ENCODE assay signal across 7 mouse cellular contexts in the genomic region with DNA sequence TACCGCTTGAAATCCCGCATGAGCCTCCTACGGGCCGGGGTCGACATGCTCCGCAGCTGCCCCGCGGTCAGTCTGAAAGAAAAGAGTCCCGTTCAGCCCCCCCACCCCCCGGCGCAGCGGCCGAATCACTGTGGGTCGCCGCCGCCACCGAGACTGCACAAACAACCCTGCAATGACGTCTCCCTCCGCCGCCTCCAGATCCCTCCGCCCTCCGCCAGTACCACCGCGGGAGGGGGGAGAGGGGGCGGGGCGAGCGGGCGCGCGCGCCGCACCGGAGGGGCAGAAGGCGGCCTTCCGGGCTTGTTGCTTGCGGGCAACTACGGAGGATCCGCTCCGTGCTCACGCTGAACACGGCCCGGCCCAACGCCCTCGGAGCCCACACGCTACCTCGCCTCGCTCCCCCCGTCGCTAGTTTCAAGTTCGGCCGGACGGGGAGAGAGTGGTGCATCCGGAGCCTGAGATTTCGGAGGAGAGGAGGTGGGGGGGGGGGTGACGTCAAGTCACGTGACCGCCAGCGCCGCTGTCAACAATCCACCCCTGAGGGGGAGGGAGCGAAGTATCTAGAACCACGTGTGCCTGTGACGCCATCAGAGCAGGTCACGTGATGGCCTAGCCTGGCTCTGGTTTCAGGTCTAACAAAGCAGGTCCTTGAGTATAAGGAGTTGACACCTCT. TPM values are rescaled to one million over a fixed set of nuclear protein-coding genes. Genes with fewer than 3 reads are reported as not detected.
DNase-seq lines count a peak whose midpoint lies in the region; ATAC-seq lines count a peak whose summit lies in the region.

A gene (minus strand): TSS at position 473 of the 673 bp plus-strand sequence.

- WGBS in intestine, embryonic 15.5 days, result under 1% methylated on average over 59 of the region's 63 CpGs
- under 1% methylated on average over 63 of the region's 63 CpGs for whole genome bisulfite sequencing in midbrain, embryonic 10.5 days

- H3K9ac ChIP-seq in intestine, embryonic 15.5 days, result peak within 1 kb of the TSS; percentile 95

- peak within 1 kb of the TSS; percentile 96 for H3K27ac ChIP-seq in intestine, embryonic 15.5 days
- peak within 1 kb of the TSS; percentile 98 for H3K27ac ChIP-seq in midbrain, embryonic 10.5 days (replicated peaks)

- H3K4me1 ChIP-seq in intestine, embryonic 15.5 days (replicated peaks), result peaks cover 15% of the 10 kb centered on the region
- peaks cover 53% of the 10 kb centered on the region for H3K4me1 ChIP-seq in midbrain, embryonic 10.5 days

- no peaks in the 10 kb centered on the region for H3K9me3 ChIP-seq in intestine, embryonic 15.5 days
- no peaks in the 10 kb centered on the region for H3K9me3 ChIP-seq in midbrain, embryonic 10.5 days (replicated peaks)

- H3K4me3 ChIP-seq in intestine, embryonic 15.5 days (replicated peaks), result peak within 1 kb of the TSS; percentile 97
- peak within 1 kb of the TSS; percentile 98 for H3K4me3 ChIP-seq in midbrain, embryonic 10.5 days

- peak; percentile 96 for DNase-seq in adrenal gland, adult 2 months
- peak; percentile 97 for DNase-seq in embryo, embryonic 11.5 days (ENCODE audit: low read depth, low spot score)
- DNase-seq in gastrocnemius, postnatal 36 days, result peak; percentile 92
- peak; percentile 96 to 99 for DNase-seq in left cerebral cortex, postnatal 25 days (ENCODE audit: low spot score in 2 of 2)
- peak; percentile 97 for DNase-seq in midbrain, embryonic 10.5 days (ENCODE audit: low spot score)
- DNase-seq in right cerebral cortex, postnatal 4 days, result peak; percentile 97

- peak; percentile 82 for ATAC-seq in intestine, embryonic 15.5 days

- peak within 1 kb of the TSS; percentile 75 for H3K4me2 ChIP-seq in intestine, embryonic 15.5 days (replicated peaks)

- no peaks in the 10 kb centered on the region for H3K27me3 ChIP-seq in intestine, embryonic 15.5 days (replicated peaks)
- H3K27me3 ChIP-seq in midbrain, embryonic 10.5 days (ENCODE audit: low read depth, poor library complexity, severe bottlenecking), result no peaks in the 10 kb centered on the region

- intact Hi-C loops in gastrocnemius, postnatal 36 days (cut with DNase I), result loop anchor here (5.0 kb wide), 2 partner anchors 97 to 143 kb away; a partner anchor contains a TSS
- intact Hi-C loops in left cerebral cortex, postnatal 25 days (cut with DNase I), result loop anchor here (1.0 to 5.0 kb wide), 3 partner anchors 33 to 144 kb away; a partner anchor contains a TSS

- peaks cover 16% of the 10 kb centered on the region for H3K36me3 ChIP-seq in intestine, embryonic 15.5 days
- H3K36me3 ChIP-seq in midbrain, embryonic 10.5 days, result peaks cover 27% of the 10 kb centered on the region

RNA-seq across cellular contexts. Expression of the gene that starts here (rescaled TPM):
- total RNA-seq in adrenal gland, adult 2 months (2021), result 100 to 1,000 TPM; 133 to 196 TPM
- polyA plus RNA-seq in adrenal gland, adult 2 months (2012; rRNA removed), result 30.9 and 43.4 TPM in 2 replicates
- total RNA-seq in gastrocnemius, postnatal 36 days (2021), result 100 to 1,000 TPM; 386 to 446 TPM
- polyA plus RNA-seq in intestine, embryonic 15.5 days (2015; fragmentation: Nextera tagmentation; extraction: Ambion mirVana), result 189 and 212 TPM in 2 replicates
- total RNA-seq in left cerebral cortex, postnatal 25 days (2021), result 100 to 1,000 TPM; 191 to 200 TPM
- polyA plus RNA-seq in midbrain, embryonic 10.5 days (2016; fragmentation: Nextera tagmentation; extraction: Ambion mirVana), result 202 and 209 TPM in 2 replicates

Comparison
In these comparisons a context has a peak if more than half of its experiments do, and no peak if none do; other contexts are left out.
1. Peak in every context shown above with its lines: DNase-seq, ATAC-seq, H3K4me3 ChIP-seq and H3K27ac ChIP-seq.